Mouse (Mus musculus) spleen, postnatal 10 days (tissue): ENCODE measurements around the gene Gas2l1.
A peak's percentile ranks its signal among the peaks of the same experiment; 100 is the strongest.
"Not testable (repeated sequence)": the region's sequence is repeated elsewhere in the genome, so short reads cannot be mapped to it uniquely, and the experiment has no call there.

Experiments used
- DNase-seq, 2 experiments: peaks; one replicate each; pipeline ENCODE4 v3.0.0; 2021 to 2022; ENCODE audit warnings: low spot score in 2 of 2

Gene Gas2l1

GRCm38 (mm10) chr11:5065056-5065821, at the start of gene Gas2l1:
TSS of gene Gas2l1 (minus strand) at chr11:5065327.
- DNase-seq: peak; percentile 72 to 86

- DNase-seq: no peak
Observed at GRCm38 (mm10) chr11:5113645-5114044, 48.5 kb upstream of the Gas2l1 start.

- DNase-seq: no peak
Observed at GRCm38 (mm10) chr11:5109441-5109840, 44.3 kb upstream of the Gas2l1 start.

- DNase-seq: no peak
Observed at GRCm38 (mm10) chr11:5103986-5104509, 38.9 kb upstream of the Gas2l1 start.

- no peak for DNase-seq
Observed at GRCm38 (mm10) chr11:5102384-5102783, 37.3 kb upstream of the Gas2l1 start.

- no peak for DNase-seq
Observed at GRCm38 (mm10) chr11:5101641-5102040, 36.5 kb upstream of the Gas2l1 start.

GRCm38 (mm10) chr11:5100801-5101200, 35.7 kb upstream of the Gas2l1 start:
- no peak for DNase-seq

- no peak for DNase-seq
Observed at GRCm38 (mm10) chr11:5100283-5100682, 35.2 kb upstream of the Gas2l1 start.

GRCm38 (mm10) chr11:5099576-5100183, 34.6 kb upstream of the Gas2l1 start:
- peak; percentile 75 to 86 for DNase-seq

- DNase-seq: peak; percentile 98 to 100
Observed at GRCm38 (mm10) chr11:5098736-5099542, 33.8 kb upstream of the Gas2l1 start, which contains the start of the genes Rhbdd3 and Ewsr1. TSS of gene Rhbdd3 (plus strand) at chr11:5098926. TSS of gene Ewsr1 (minus strand) at chr11:5099266.

GRCm38 (mm10) chr11:5098035-5098735, 33.1 kb upstream of the Gas2l1 start:
- DNase-seq: peak; percentile 61 to 73

- DNase-seq: no peak
Observed at GRCm38 (mm10) chr11:5096480-5097020, 31.4 kb upstream of the Gas2l1 start.

GRCm38 (mm10) chr11:5095877-5096276, 30.8 kb upstream of the Gas2l1 start:
- no peak for DNase-seq

GRCm38 (mm10) chr11:5091706-5092105, 26.6 kb upstream of the Gas2l1 start:
- DNase-seq: no peak

GRCm38 (mm10) chr11:5089147-5089546, 24.0 kb upstream of the Gas2l1 start:
- DNase-seq: no peak

- DNase-seq: not testable (repeated sequence)
Observed at GRCm38 (mm10) chr11:5076843-5077242, 11.7 kb upstream of the Gas2l1 start.

GRCm38 (mm10) chr11:5075760-5076159, 10.6 kb upstream of the Gas2l1 start:
- DNase-seq: no peak

GRCm38 (mm10) chr11:5074882-5075281, 9.8 kb upstream of the Gas2l1 start:
- DNase-seq: peak in 1 of 2 experiments; percentile 43

- no peak for DNase-seq
Observed at GRCm38 (mm10) chr11:5068126-5068971, 3.2 kb upstream of the Gas2l1 start.

- no peak for DNase-seq
Observed at GRCm38 (mm10) chr11:5067063-5067462, 1.9 kb upstream of the Gas2l1 start.
